Mouse (Mus musculus): ENCODE data around the gene Fam129a. TPM values are rescaled to one million over a fixed set of nuclear protein-coding genes. Genes with fewer than 3 reads are reported as not detected.
A peak's percentile ranks its signal among the peaks of the same experiment; 100 is the strongest.

Fam129a gene
- polyA plus RNA-seq, 1 experiment, result 6.7 TPM

DNA sequence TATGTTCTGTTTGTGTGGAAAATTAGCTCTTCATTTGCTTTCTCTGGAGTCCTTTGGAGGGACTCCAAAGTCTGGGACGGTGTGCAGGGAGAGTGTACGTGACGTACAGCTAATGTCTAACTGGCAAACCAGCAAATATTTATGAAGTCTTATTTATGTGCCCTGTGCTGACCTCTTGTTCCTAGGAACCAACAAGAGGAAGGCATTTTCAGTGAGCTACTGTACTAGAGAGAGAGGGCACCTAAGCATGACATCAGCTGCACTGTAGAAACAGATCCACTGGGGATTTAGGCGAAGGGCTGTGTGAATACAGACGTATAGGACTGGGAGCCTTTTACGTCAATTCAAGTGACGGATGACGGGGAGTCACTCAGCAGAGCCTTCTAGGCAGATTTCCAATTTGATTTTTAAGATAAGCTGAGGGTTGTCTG, 48.3 kb downstream of the Fam129a start:
- 52% methylated on average over 8 of the region's 8 CpGs for WGBS
- DNase-seq (ENCODE audit: low read depth, low spot score), result no peak

DNA sequence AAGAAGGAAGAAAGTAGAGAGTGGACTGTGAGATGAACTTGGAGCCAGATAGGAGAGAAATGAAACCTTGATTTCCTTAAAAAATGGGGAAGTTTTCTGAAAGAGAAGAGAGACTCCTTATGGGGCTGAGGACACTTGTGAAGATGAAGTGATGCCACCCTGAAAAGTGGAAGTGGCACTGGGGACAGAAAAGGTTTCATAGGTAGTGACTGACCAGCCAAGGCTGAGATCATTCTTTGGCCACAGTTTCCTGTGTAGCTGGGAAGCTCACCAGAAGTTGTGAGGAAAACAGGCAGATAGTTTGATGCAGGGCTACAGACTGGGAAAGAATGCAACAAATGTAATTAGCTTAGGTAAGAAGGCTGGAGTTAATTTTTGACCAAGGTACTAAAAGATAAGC, 49.7 kb downstream of the Fam129a start:
- DNase-seq (ENCODE audit: low read depth, low spot score), result no peak

DNA sequence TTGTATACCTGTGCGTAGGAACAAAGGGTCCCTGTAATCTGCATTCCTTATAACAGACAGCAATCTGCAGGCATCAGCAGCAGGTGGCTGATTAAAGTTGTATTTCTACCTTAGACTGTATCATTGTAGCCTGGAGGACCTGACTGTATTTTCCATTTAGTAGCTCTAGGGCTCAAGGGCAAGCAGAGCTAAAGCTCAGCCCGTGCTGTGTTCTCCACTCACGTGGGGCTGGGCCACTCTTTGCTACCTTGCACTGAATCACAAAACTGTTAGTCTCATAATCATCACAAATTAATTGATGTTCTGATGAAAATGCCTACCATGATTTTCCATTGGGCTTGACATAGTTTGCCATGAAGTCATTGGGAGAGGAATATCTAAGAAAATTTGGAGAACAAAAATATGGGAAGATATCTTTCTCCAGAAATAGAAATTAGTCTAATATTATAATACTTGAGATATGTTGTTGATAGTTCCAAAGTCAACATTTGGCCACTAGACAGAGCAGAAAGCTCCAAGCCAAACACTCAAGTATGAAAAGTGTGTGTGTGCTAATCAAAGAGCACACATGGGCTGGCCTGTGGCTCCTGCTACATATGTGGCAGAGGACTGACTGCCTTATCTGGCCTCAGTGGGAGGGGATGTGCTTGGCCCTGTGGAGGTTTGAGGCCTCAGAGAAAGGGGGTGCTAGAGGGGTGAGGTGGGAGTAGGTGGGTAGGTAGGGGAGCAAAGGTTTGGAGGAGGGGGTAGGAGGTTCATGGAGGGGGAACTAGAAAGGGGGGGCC, 53.6 kb downstream of the Fam129a start:
- DNase-seq (ENCODE audit: low read depth, low spot score), result no peak
- 88% methylated on average over 3 of the region's 3 CpGs for WGBS

DNA sequence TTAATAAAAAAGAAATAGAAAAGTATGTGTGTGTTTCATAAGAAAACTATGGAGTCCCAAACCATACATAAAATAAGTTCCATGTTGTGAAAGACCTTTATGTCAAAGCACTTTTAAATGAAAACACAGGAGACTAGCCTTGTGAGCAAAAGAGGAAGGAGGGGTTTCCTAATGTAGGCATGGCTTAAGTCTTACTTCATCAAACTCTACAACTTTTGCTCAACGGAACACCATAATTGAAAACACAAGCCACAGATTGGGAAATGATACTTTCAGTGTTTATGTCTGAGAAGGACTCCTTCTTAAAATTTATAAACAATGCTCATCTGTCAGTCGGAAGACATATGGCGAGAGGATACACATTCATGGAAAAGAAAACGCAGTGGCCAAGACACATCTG, 54.3 kb downstream of the Fam129a start:
- DNase-seq (ENCODE audit: low read depth, low spot score), result no peak
- WGBS, result 78% methylated on average over 4 of the region's 4 CpGs

DNA sequence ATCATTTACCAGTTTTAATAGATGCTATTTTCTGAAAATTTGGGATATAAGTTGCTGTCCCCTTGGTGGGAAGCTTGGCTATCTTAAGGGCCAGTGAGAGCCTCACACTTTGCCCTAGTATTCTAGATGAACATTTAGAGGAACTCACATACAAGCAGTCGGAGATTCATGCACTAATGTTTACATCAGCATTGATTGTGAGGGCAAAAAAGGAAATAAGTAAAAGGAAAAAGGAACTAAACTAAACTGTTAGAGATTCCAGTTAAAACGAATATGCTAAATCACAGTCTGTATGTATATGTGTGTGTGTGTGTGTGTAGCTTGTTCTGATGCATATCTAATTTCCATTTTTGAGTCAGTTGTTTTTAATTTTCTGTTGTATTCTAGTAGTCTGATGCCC, 54.7 kb downstream of the Fam129a start:
- WGBS, result 79% methylated on average over 2 of the region's 2 CpGs

DNA sequence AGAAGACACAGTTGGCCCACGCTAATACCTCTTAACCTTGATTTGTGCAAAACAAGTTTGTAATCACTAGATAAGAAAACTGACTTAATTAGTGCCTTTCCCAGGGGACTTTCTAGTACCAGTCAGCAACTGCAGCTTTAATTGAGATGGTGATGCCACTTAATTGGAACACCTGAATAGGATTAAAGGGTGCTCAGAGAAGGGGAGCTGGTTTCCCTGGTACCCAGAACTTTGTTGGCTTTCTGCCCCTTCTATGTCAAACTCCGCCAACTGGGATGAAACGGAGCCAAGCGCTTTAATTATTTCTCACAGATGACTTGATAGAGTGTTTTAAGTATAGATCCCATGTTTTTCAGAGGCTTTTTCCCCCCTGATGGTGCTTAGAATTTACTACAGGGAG, 55.6 kb downstream of the Fam129a start:
- WGBS, result 91% methylated on average over 4 of the region's 4 CpGs
- DNase-seq (ENCODE audit: low read depth, low spot score), result no peak

More for the DNA sequence above, 54.7 kb downstream of the Fam129a start:
- no peak for DNase-seq (ENCODE audit: low read depth, low spot score)

DNA sequence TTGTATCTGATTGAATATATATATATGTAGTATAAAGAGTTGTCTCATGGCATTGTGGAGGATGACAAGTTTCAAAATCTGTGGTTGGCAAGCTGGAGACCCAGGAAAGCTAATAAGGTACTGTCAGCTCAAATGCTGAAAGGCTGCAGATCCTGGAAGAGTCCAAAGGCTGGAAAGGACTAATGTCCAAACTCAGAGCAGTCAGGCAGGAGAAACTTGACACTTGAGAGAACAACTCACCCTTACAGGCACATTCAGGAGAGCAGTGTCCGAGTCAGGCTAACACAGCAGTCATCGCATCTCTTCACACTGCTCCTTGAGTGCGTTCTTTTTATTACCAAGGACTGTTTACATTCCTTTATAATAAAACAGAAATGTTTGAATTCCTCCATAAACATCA, 56.2 kb downstream of the Fam129a start:
- no peak for DNase-seq (ENCODE audit: low read depth, low spot score)
- 17% methylated on average over 3 of the region's 3 CpGs for WGBS

DNA sequence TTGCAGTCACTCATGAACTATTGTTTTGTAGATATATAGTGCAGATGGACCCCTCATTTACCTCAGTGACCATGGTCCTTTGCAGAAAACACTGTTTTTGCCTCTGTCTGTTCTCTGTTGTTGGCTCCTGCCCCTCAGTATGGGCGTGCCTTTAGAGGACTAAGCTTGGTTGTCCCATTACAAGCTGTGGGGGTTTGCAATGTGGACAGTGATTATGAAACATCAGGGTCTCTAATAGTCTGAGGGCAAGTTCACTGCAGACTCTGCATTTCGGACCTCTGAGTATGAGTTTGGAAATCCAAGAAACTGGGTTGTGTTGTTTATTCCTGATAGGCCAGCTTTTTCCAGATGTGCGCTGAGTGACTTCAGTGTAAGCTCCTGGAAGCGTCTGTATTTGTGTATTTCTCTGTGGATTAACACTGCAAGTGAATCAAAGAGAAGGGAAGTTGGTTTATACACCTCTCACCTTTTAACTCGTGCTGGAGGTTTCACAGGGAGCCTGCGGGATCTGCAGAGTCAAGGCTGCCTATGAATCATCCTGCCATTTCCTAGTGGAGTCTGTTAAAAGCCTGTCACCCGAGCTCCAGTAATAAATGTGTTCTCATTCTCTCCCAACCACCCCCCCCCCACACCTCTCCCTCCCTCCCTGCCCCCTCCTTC, 58.7 kb downstream of the Fam129a start:
- 38% methylated on average over 7 of the region's 7 CpGs for WGBS

DNA sequence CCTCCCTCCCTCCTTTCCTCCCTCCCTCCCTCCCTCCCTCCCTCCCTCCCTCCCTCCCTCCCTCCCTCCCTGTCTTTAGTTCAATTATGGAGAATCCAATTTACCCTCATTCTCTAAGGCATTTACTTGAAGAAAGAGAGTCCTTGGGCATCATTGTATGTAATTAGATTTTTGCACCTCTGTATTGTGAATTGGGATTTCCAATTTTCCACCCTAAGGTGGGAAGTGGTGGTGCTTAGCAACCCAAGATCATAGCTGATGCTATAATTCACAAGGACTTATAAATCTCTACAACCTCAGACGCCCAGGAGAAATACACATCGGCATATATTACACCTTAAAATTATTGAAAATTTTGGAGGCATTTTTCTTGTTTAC, 59.3 kb downstream of the Fam129a start:
- no peak for DNase-seq (ENCODE audit: low read depth, low spot score)
- WGBS, result 82% methylated on average over 2 of the region's 2 CpGs

More for the DNA sequence above, 58.7 kb downstream of the Fam129a start:
- DNase-seq (ENCODE audit: low read depth, low spot score), result no peak

DNA sequence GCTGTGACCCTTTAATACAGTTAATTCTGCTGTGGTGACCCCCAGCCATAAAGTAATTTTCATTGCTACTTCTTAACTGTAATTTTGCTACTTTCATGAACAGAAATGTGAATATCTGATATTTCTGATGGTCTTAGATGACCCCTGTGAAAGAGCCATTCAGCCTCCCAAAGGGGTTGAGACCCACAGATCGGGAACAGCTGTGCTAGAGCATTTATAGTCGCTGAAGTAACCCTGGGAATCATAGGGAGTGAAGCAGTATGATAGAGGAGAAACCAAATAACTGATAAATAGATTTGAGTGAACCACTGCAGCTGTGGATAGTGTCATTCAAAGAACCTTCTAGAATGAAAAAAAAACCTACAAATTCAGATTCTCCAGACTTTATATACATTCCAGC, 60.1 kb downstream of the Fam129a start:
- no peak for DNase-seq (ENCODE audit: low read depth, low spot score)
- 33% methylated on average over 2 of the region's 2 CpGs for WGBS

DNA sequence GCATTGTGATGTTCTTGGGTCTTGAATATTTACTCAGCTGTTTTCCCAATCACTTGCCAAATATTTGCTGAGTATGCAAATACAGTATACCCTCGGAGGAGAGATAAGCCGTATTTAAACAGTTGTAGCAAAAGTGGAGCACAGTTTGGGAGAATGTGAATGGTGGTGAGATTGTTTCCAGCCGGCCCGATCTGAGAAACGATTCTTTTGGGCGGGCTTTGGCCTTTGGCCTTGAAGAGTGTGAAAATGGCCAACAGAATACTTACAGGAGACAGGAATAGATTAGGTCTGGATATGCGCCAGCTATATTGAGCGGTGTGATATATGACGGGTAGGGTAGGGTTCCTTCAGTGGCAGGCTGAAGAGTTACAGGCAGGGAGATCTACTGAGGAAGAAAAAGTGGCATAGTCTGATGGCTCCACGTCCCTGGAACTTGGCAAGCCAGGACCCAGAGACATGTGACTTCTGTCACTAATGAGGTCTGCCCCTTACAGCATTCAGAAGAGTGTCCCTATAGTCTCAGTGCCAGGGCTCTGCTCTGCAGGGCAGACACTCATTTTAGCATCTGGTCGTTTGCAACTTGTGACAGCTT, 60.8 kb downstream of the Fam129a start:
- DNase-seq (ENCODE audit: low read depth, low spot score), result peak; percentile 45
- WGBS, result 28% methylated on average over 11 of the region's 11 CpGs

DNA sequence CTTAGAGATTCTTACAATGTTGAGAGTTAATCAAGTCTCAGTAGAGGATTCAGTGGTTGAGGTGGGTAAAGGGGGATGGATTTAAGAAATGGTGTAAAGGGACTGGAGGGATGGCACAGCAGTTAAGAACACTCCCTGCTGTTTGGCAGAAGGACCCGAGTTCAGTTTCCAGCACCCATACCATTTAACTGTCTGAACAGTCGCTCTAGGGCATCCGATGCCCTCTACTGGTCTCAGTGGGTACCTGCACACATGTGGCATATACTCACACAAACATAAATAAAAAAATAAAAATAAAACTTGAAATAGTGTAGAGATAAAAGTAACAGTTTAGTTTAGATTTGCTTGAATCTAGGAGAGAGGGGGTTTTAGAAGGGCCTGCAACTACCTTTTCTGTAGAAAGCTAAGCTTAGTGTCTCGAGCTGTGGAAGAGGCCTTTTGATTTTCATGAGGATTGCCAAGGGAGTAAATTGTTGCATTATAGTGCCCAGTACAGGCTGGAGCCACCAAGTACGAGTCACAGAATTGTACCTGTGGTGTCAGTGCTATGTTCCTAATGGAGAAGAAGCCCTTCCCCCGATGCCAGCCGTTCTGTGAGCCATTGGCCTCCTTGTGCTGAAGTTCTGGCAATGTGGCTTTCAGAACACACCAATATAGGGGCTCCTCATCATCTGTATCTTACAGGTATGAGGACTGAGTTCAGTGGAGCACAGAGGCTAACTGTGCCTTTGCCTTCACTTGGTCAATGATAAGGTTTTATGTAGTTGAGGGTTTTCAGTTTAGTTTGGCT, 61.8 kb downstream of the Fam129a start:
- no peak for DNase-seq (ENCODE audit: low read depth, low spot score)
- WGBS, result 98% methylated on average over 7 of the region's 7 CpGs

DNA sequence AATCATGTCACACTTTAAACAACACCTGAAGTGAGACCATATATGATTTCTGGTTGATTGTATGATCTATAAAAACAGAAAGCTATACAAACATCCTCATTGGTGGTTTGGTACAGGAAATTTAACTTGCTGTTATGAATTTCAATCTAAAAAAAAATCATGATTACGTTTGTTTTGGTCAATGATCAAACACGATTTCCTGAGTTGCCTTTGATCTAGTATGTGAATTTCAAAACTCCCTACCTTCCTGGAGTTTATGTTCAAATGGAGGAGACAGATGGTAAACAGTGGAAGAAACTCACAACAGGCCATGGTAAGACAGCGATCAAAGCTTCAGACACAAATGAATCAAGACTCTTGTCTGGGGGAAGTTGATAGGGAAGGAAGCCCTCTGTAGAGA, 65.7 kb downstream of the Fam129a start:
- DNase-seq (ENCODE audit: low read depth, low spot score), result no peak
- WGBS, result 35% methylated on average over 3 of the region's 3 CpGs

DNA sequence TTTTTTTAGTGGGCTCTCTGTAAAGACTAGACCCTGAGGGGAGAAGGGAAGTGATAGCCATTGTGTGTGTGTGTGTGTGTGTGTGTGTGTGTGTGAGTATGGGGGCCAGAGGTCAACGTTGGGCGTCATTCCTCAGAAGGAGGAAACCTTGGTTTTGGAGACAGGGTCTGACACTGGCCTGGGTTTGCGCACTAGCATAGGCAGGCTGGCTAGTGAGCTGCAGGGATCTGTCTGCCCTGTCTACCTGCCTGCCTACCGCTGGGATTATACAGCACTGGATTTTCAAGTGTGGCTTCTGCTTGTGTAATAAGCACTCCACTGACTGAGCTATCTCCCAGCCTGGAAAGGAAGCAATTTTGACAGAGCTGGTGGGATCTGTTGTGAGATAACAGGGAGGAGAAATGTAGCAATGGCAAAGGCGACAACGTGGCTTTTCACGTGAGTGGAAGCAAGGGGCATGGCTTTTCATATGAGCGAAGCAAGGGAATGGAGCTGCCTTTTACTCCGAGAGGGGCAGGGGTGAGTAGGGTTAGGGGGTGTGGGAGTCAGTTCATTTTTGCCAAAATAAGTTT, 66.5 kb downstream of the Fam129a start:
- DNase-seq (ENCODE audit: low read depth, low spot score), result no peak
- WGBS, result 90% methylated on average over 9 of the region's 9 CpGs

DNA sequence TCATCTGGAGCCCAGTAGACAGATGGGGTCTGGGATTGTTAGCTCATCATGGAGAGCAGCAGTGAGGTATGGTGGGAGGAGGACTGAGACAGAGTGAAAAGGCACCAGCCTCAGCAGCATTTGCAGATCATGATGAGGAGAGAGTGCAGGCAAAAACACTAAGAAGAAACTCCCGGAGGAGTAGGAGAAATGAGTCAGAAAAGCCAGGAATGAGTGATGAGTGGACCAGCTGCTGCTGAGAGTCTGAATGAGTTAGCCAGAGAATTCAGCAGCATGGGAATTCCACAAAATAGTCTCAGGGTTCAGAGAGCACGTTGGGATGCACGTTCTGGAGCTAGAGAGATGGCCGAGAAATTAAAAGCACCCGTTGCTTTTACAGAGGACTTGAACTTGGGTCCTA, 67.4 kb downstream of the Fam129a start:
- 87% methylated on average over 5 of the region's 5 CpGs for WGBS
- DNase-seq (ENCODE audit: low read depth, low spot score), result no peak

DNA sequence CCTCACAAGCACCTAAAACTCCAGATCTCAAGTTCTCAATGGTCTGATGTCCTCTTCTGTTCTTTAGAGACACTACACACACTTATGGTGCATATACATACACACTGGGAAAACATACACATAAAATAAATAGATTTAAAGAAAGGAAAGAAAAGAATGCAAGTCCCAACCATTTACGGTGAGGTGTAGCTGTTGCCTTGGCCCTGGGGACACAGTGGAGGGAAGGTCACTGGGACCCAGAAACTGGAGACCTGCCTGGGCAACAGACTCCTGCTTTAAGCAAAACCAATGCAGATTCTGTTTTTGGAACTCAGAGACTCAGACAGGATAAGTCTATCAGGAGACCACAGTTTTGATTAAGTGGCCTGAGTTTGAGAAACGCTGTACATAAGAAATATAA, 67.8 kb downstream of the Fam129a start:
- WGBS, result 98% methylated on average over 2 of the region's 2 CpGs

DNA sequence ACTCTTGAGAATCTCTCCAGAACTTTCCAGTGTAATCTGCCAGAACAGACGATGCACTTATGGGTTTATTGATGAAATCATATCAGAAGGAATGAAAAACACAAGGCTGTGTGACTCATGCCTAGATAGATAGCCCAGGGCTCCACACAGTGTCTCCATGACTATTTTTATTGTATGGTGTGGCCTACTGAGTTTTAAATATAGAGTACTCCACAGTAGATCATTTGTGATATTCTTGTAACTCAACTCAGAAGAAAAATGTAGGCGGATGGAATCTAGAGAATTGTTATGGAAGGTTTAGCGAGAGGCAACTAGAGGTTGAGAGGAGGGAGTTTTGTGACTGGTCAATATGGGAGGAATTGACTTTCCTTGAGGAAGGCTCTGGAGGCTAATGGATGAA, 75.4 kb downstream of the Fam129a start:
- no peak for DNase-seq (ENCODE audit: low read depth, low spot score)
- WGBS, result 63% methylated on average over 3 of the region's 3 CpGs

More for the DNA sequence above, 67.8 kb downstream of the Fam129a start:
- no peak for DNase-seq (ENCODE audit: low read depth, low spot score)

DNA sequence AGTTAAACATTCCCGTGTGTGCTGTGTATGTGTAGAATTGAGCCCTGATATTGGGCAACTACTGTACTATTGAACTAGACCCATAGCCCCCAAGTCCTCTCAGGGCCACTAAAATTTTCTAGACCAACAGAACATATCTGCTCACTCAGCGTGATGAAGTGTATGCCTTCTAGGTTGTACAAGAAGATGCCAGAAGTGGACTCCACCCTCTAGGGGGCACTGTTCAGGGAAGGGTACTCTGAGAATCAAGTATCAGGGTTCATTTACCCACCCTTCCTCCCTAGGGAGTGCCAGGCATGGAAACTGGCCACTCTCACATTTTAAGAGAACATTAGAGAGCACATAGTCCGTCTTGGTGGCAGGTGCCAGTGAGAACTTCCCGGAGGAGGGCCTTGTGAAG, 77.1 kb downstream of the Fam129a start:
- WGBS, result 85% methylated on average over 4 of the region's 4 CpGs
- DNase-seq (ENCODE audit: low read depth, low spot score), result no peak

DNA sequence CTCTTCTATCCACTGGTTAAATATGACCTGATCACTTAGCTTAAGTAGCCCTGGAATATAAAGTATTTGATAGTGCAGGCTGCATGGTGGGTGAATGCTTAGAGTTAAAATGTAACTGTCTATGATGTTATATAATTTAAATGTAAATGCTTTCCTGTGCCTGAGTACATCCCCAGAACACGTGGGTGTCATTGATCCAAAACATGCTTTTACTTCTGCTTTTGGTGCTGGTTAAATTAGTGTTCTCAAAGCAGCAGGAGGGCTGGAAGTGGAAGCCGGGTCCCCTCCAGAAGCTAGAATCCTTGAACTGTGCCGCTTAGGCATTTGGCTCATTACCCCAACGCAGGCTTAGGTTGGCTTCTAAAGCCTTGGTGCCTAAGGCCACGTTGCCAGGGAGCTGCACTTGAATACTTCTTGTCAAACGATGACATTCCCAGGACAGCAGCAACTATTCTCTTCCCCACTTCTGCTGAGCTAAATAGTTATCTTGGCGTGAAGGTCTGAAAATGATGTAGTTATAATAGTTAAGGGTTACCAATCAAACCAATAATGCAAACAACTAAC, 86.1 kb downstream of the Fam129a start:
- no peak for DNase-seq (ENCODE audit: low read depth, low spot score)
- WGBS, result 75% methylated on average over 7 of the region's 7 CpGs
